Mouse (Mus musculus): ENCODE data around the gene Slc25a42. TPM values are rescaled to one million over a fixed set of nuclear protein-coding genes. Genes with fewer than 3 reads are reported as not detected.

Gene Slc25a42
- total RNA-seq, 2 experiments from 2014 or later = 16.2 to 20.6 TPM

GRCm38 (mm10) chr8:70136591-70136990 is 75.5 kb downstream of the Slc25a42 start:
- ATAC-seq (replicated peaks; ENCODE audit: low FRiP score, poor library complexity, severe bottlenecking) = no peak

DNA sequence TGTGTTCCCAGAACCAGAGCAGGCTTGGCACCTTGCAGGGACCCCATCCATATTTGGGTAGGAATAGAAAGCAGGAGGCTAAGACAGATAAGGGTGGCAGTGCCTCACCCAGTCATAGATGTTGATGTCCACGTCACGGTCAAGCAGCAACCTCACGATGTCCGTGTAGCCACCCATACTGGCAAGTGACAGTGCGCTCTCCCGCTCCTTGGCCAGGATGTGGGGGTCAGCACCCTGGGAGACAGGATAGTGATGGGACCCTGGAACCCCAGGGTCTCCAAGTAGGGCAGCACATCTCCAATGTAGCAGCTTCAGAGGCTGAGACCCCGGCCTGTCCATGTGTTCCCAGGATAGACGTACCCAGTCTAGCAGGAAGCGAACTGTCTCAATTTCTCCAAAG is 77.2 kb downstream of the Slc25a42 start:
- no peak for ATAC-seq (replicated peaks; ENCODE audit: low FRiP score, poor library complexity, severe bottlenecking)

Other genes starting within 250 kb of the Slc25a42 start
- gene Gatad2a, start 215.9 kb downstream of the Slc25a42 start, total RNA-seq (2015; ENCODE audit: low replicate concordance) = 22.8 and 30.2 TPM in 2 replicates
- 25.7 and 31.8 TPM in 2 replicates for gene Gatad2a, start 215.9 kb downstream of the Slc25a42 start, total RNA-seq (2017; ENCODE audit: low replicate concordance)
- 24.0 and 33.9 TPM in 2 replicates for gene Mau2, start 169.6 kb downstream of the Slc25a42 start, total RNA-seq (2015; ENCODE audit: low replicate concordance)
- 47.4 and 49.5 TPM in 2 replicates for gene Mau2, start 169.6 kb downstream of the Slc25a42 start, total RNA-seq (2017; ENCODE audit: low replicate concordance)
- gene Sugp1, start 169.5 kb downstream of the Slc25a42 start, total RNA-seq (2015; ENCODE audit: low replicate concordance) = 8.2 and 10.6 TPM in 2 replicates
- 15.6 and 22.6 TPM in 2 replicates for gene Sugp1, start 169.5 kb downstream of the Slc25a42 start, total RNA-seq (2017; ENCODE audit: low replicate concordance)
- 2.3 TPM in 1 of 2 replicates, not detected in the other for gene Tm6sf2, start 139.4 kb downstream of the Slc25a42 start, total RNA-seq (2015; ENCODE audit: low replicate concordance)
- gene Tm6sf2, start 139.4 kb downstream of the Slc25a42 start, total RNA-seq (2017; ENCODE audit: low replicate concordance) = 2.9 TPM in 1 of 2 replicates, not detected in the other
- gene Hapln4, start 128.8 kb downstream of the Slc25a42 start, total RNA-seq (2015; ENCODE audit: low replicate concordance) = not detected in 2 replicates
- gene Hapln4, start 128.8 kb downstream of the Slc25a42 start, total RNA-seq (2017; ENCODE audit: low replicate concordance) = not detected in 2 replicates
- gene Ncan, start 91.4 kb downstream of the Slc25a42 start, total RNA-seq (2015; ENCODE audit: low replicate concordance) = not detected in 2 replicates
- not detected in 2 replicates for gene Ncan, start 91.4 kb downstream of the Slc25a42 start, total RNA-seq (2017; ENCODE audit: low replicate concordance)
- 4.8 and 5.4 TPM in 2 replicates for gene Nr2c2ap, start 81.0 kb downstream of the Slc25a42 start, total RNA-seq (2015; ENCODE audit: low replicate concordance)
- 1.4 and 1.5 TPM in 2 replicates for gene Nr2c2ap, start 81.0 kb downstream of the Slc25a42 start, total RNA-seq (2017; ENCODE audit: low replicate concordance)
- gene Rfxank, start 73.2 kb downstream of the Slc25a42 start, total RNA-seq (2015; ENCODE audit: low replicate concordance) = 8.1 and 16.3 TPM in 2 replicates
- 9.7 and 10.2 TPM in 2 replicates for gene Rfxank, start 73.2 kb downstream of the Slc25a42 start, total RNA-seq (2017; ENCODE audit: low replicate concordance)
- 2.1 and 16.7 TPM in 2 replicates for gene Borcs8, start 72.8 kb downstream of the Slc25a42 start, total RNA-seq (2015; ENCODE audit: low replicate concordance)
- 15.5 and 30.7 TPM in 2 replicates for gene Borcs8, start 72.8 kb downstream of the Slc25a42 start, total RNA-seq (2017; ENCODE audit: low replicate concordance)
- not detected in 2 replicates for gene Mef2b, start 72.6 kb downstream of the Slc25a42 start, total RNA-seq (2015; ENCODE audit: low replicate concordance)
- gene Mef2b, start 72.6 kb downstream of the Slc25a42 start, total RNA-seq (2017; ENCODE audit: low replicate concordance) = not detected in 2 replicates
- 4.0 and 8.1 TPM in 2 replicates for gene Tmem161a, start 39.9 kb downstream of the Slc25a42 start, total RNA-seq (2015; ENCODE audit: low replicate concordance)
- gene Tmem161a, start 39.9 kb downstream of the Slc25a42 start, total RNA-seq (2017; ENCODE audit: low replicate concordance) = 4.5 and 4.9 TPM in 2 replicates
- 24.4 and 33.9 TPM in 2 replicates for gene Sugp2, start 21.9 kb upstream of the Slc25a42 start, total RNA-seq (2015; ENCODE audit: low replicate concordance)
- 22.7 and 28.9 TPM in 2 replicates for gene Sugp2, start 21.9 kb upstream of the Slc25a42 start, total RNA-seq (2017; ENCODE audit: low replicate concordance)
- gene Armc6, start 22.2 kb upstream of the Slc25a42 start, total RNA-seq (2015; ENCODE audit: low replicate concordance) = 4.6 TPM in 1 of 2 replicates, not detected in the other
- 4.0 and 6.1 TPM in 2 replicates for gene Armc6, start 22.2 kb upstream of the Slc25a42 start, total RNA-seq (2017; ENCODE audit: low replicate concordance)
- gene Homer3, start 70.5 kb upstream of the Slc25a42 start, total RNA-seq (2015; ENCODE audit: low replicate concordance) = 0.63 and 1.3 TPM in 2 replicates
- 0.68 and 2.5 TPM in 2 replicates for gene Homer3, start 70.5 kb upstream of the Slc25a42 start, total RNA-seq (2017; ENCODE audit: low replicate concordance)
- gene Ddx49, start 90.2 kb upstream of the Slc25a42 start, total RNA-seq (2015; ENCODE audit: low replicate concordance) = 15.0 TPM in 2 replicates
- 23.3 and 40.0 TPM in 2 replicates for gene Ddx49, start 90.2 kb upstream of the Slc25a42 start, total RNA-seq (2017; ENCODE audit: low replicate concordance)
- 52.7 and 89.2 TPM in 2 replicates for gene Cope, start 90.2 kb upstream of the Slc25a42 start, total RNA-seq (2015; ENCODE audit: low replicate concordance)
- 36.9 and 53.7 TPM in 2 replicates for gene Cope, start 90.2 kb upstream of the Slc25a42 start, total RNA-seq (2017; ENCODE audit: low replicate concordance)
- gene Cers1, start 103.5 kb upstream of the Slc25a42 start, total RNA-seq (2015; ENCODE audit: low replicate concordance) = not detected in 2 replicates
- gene Cers1, start 103.5 kb upstream of the Slc25a42 start, total RNA-seq (2017; ENCODE audit: low replicate concordance) = 0.43 TPM in 1 of 2 replicates, not detected in the other
- not detected in 2 replicates for gene Gdf1, start 117.5 kb upstream of the Slc25a42 start, total RNA-seq (2015; ENCODE audit: low replicate concordance)
- not detected in 2 replicates for gene Gdf1, start 117.5 kb upstream of the Slc25a42 start, total RNA-seq (2017; ENCODE audit: low replicate concordance)
- gene Upf1, start 141.0 kb upstream of the Slc25a42 start, total RNA-seq (2015; ENCODE audit: low replicate concordance) = 7.1 and 9.2 TPM in 2 replicates
- gene Upf1, start 141.0 kb upstream of the Slc25a42 start, total RNA-seq (2017; ENCODE audit: low replicate concordance) = 20.9 and 21.5 TPM in 2 replicates
- gene Comp, start 161.3 kb upstream of the Slc25a42 start, total RNA-seq (2015; ENCODE audit: low replicate concordance) = not detected in 2 replicates
- gene Comp, start 161.3 kb upstream of the Slc25a42 start, total RNA-seq (2017; ENCODE audit: low replicate concordance) = 0.43 TPM in 1 of 2 replicates, not detected in the other
- gene Crtc1, start 227.3 kb upstream of the Slc25a42 start, total RNA-seq (2015; ENCODE audit: low replicate concordance) = 4.2 and 4.4 TPM in 2 replicates
- 1.7 and 2.0 TPM in 2 replicates for gene Crtc1, start 227.3 kb upstream of the Slc25a42 start, total RNA-seq (2017; ENCODE audit: low replicate concordance)